Mouse (Mus musculus): ENCODE measurements around the gene Zscan4b.
"Not testable (repeated sequence)": the region's sequence is repeated elsewhere in the genome, so short reads cannot be mapped to it uniquely, and the experiment has no call there.

The Zscan4b gene

GRCm38 (mm10) chr7:10904950-10905349 lies at the start of gene Zscan4b:
Gene Zscan4b (minus strand): TSS chr7:10905050.
- DNase-seq (ENCODE audit: low read depth, low spot score): not testable (repeated sequence)
